Mouse (Mus musculus) cerebellum, adult 2 months (tissue): Measurements from ENCODE around the gene Zbtb17. TPM values are rescaled to one million over a fixed set of nuclear protein-coding genes. Genes with fewer than 3 reads are reported as not detected.

ENCODE experiments used
- DNase-seq, 2 experiments: peaks; one replicate each; pipeline ENCODE4 v3.0.0; 2021
- H3K27ac ChIP-seq: fragments of 200-500 bp; 2 replicates; pipeline ENCODE4 v1.5.1; 2012; ENCODE audit warnings: low read length, control low read depth, inconsistent platforms; ENCODE audit not compliant: insufficient read depth
- H3K27me3 ChIP-seq: fragments of 200-500 bp; 2 replicates; pipeline ENCODE4 v1.6.1; 2012; ENCODE audit warnings: inconsistent platforms, mild to moderate bottlenecking, low read length, moderate library complexity; ENCODE audit not compliant: control insufficient read depth, insufficient read depth
- H3K4me1 ChIP-seq: fragments of 200-500 bp; 2 replicates; pipeline ENCODE4 v1.6.1; 2011; ENCODE audit warnings: low read length; ENCODE audit not compliant: control insufficient read depth, insufficient read depth
- H3K4me3 ChIP-seq: fragments of 200-500 bp; replicated peaks from 2 replicates; pipeline ENCODE3; 2011; ENCODE audit warnings: mild to moderate bottlenecking, low read depth, low read length, control low read depth; ENCODE audit not compliant: insufficient read depth
- CTCF ChIP-seq: fragments of 200-500 bp; IDR thresholded peaks from 2 replicates; pipeline ENCODE4 v1.5.1; 2011; ENCODE audit warnings: low read depth, mild to moderate bottlenecking, control low read depth, low read length, moderate library complexity, borderline replicate concordance; ENCODE audit not compliant: insufficient read depth
- POLR2A ChIP-seq: fragments of 200-500 bp; IDR thresholded peaks from 2 replicates; pipeline ENCODE4 v1.6.1; 2011; ENCODE audit warnings: low read length, control low read depth, borderline replicate concordance; ENCODE audit not compliant: insufficient read depth
- WGBS: fragments of 180-500 bp; shearing (Covaris S2); methylation state at CpG from one replicate; pipeline ENCODE4 v1.1.7; 2018; 5-methylcytosine and 5-hydroxymethylcytosine counted together
- polyA plus RNA-seq: library from polyadenylated mRNA; depleted of rRNA; stranded (reverse); fragments of >200 nt; gene quantifications from 2 replicates; pipeline ENCODE4 v1.2.3, GENCODE M21; 2012

The Zbtb17 gene
- polyA plus RNA-seq, 1 experiment, result 34.7 TPM

- Histone ChIP-seq H3K4me3 (no peak overlapping the region), H3K27ac (no peak overlapping the region), H3K27me3 (no peaks in the 10 kb centered on the region), H3K4me1 (peaks cover 25% of the 10 kb centered on the region)
- no peak for DNase-seq
- WGBS, result 88% methylated on average over 32 of the region's 32 CpGs
- TF ChIP-seq POLR2A (no peak), CTCF (no peak)
Measured at GRCm38 (mm10) chr4:141472641-141473321, 28.3 kb downstream of the Zbtb17 start.

DNA sequence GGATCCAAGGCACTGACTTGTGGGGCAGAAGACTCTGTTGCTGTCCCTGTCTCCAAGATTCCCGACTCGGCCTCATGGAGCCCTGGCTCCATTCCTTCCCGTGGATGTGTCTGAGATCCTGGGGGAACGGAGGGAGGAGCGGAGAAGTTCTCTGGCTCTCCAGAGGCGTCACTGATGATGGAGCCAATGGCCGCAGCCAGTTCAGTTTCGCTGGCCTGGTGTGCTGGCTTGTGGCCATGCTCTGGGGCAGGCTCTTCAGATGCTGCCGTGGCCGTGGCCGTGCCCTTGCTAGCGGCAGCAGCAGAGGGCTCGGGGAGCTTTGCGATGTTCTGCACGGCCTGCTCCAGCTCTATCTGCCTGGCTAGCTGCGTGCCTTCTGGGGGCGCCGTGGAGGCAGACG is 30.0 kb downstream of the Zbtb17 start:
- peaks cover 26% of the 10 kb centered on the region for H3K4me1 ChIP-seq
- TF ChIP-seq POLR2A (no peak), CTCF (no peak)
- no peak overlapping the region for H3K27ac ChIP-seq
- 45% methylated on average over 19 of the region's 19 CpGs for WGBS
- DNase-seq, result no peak
- H3K27me3 ChIP-seq, result no peaks in the 10 kb centered on the region
- no peak overlapping the region for H3K4me3 ChIP-seq

- TF ChIP-seq CTCF (no peak), POLR2A (no peak)
- WGBS, result under 1% methylated on average over 16 of the region's 16 CpGs
- Histone ChIP-seq H3K27ac (peak overlapping the region; percentile 91), H3K27me3 (no peaks in the 10 kb centered on the region), H3K4me1 (peaks cover 35% of the 10 kb centered on the region), H3K4me3 (peak overlapping the region; percentile 1)
- DNase-seq, result peak; percentile 92 to 96
Measured at GRCm38 (mm10) chr4:141477681-141478102, 33.2 kb downstream of the Zbtb17 start.

DNA sequence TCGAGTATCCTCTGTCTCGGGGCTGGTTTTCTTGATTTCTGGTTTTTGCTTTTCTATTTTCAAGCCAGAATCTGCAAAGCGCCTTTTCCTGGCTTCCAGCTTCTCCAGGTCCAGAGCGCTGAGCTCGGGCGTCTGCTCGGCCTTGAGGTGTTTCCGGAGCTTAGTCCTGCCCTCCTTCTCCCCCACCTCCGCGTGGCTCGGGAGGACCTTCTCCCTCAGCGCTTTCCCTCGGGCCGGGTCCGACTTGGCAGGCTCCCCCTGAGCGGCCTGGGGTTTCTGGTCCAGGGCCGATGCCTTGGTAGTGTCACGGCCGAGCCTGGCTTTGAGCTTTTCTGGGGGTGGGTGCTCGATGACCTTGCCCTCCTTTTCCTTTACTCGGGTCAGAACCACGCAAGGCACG is 33.8 kb downstream of the Zbtb17 start:
- WGBS, result 7% methylated on average over 23 of the region's 23 CpGs
- TF ChIP-seq CTCF (no peak), POLR2A (no peak)
- DNase-seq, result peak; percentile 76 to 78
- peaks cover 35% of the 10 kb centered on the region for H3K4me1 ChIP-seq
- H3K27me3 ChIP-seq, result no peaks in the 10 kb centered on the region
- no peak overlapping the region for H3K4me3 ChIP-seq
- H3K27ac ChIP-seq, result peak overlapping the region; percentile 91

GRCm38 (mm10) chr4:141478794-141479193 is 34.3 kb downstream of the Zbtb17 start:
- Histone ChIP-seq H3K27ac (peak overlapping the region; percentile 91), H3K27me3 (no peaks in the 10 kb centered on the region), H3K4me3 (peak overlapping the region; percentile 16), H3K4me1 (peaks cover 35% of the 10 kb centered on the region)
- TF ChIP-seq POLR2A (no peak), CTCF (no peak)
- WGBS, result 21% methylated on average over 32 of the region's 32 CpGs
- DNase-seq, result peak; percentile 46 to 57

DNA sequence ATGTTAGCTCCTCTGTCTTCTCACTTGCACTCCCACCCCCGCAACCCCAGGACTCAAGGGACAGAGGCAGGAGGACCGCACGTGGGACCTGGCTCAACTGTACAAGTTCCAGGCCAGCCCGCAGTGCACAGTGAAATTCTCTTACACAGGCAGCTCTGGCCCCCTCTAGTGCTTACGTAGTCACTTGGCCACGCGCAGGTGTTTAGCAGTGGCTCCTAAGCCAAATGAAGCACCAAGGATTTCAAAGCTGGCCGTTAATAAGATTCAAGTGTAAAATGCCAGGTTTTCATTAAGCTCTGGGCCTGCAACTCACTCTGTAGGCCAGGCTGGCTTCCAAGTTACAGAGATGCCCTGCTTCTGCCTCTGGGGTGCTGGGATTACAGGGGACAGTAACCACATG is 35.0 kb downstream of the Zbtb17 start:
- DNase-seq, result peak; percentile 67 to 75
- H3K27ac ChIP-seq, result peak overlapping the region; percentile 91
- TF ChIP-seq POLR2A (no peak), CTCF (no peak)
- H3K4me1 ChIP-seq, result peaks cover 35% of the 10 kb centered on the region
- no peak overlapping the region for H3K4me3 ChIP-seq
- 10% methylated on average over 8 of the region's 8 CpGs for WGBS
- no peaks in the 10 kb centered on the region for H3K27me3 ChIP-seq

GRCm38 (mm10) chr4:141484071-141484470 is 39.6 kb downstream of the Zbtb17 start:
- H3K4me1 ChIP-seq, result peaks cover 12% of the 10 kb centered on the region
- no peaks in the 10 kb centered on the region for H3K27me3 ChIP-seq
- no peak overlapping the region for H3K4me3 ChIP-seq
- H3K27ac ChIP-seq, result no peak overlapping the region
- 69% methylated on average over 11 of the region's 11 CpGs for WGBS
- TF ChIP-seq POLR2A, result no peak
- no peak for TF ChIP-seq CTCF
- no peak for DNase-seq

- Histone ChIP-seq H3K4me3 (no peak overlapping the region), H3K27me3 (no peaks in the 10 kb centered on the region), H3K27ac (no peak overlapping the region), H3K4me1 (no peaks in the 10 kb centered on the region)
- no peak for TF ChIP-seq CTCF
- TF ChIP-seq POLR2A, result no peak
- no peak for DNase-seq
- WGBS, result 95% methylated on average over 11 of the region's 11 CpGs
Measured at GRCm38 (mm10) chr4:141487581-141487980, 43.1 kb downstream of the Zbtb17 start.
